Mouse (Mus musculus): ENCODE data around the gene Lrrc74a. TPM values are rescaled to one million over a fixed set of nuclear protein-coding genes. Genes with fewer than 3 reads are reported as not detected.

The Lrrc74a gene
- polyA plus RNA-seq, 1 experiment from 2014 or later: not detected

- H3K4me2 ChIP-seq: no peak overlapping the region
- no peak for ATAC-seq (ENCODE audit: insufficient read depth)
- no peaks in the 10 kb centered on the region for H3K36me3 ChIP-seq (replicated peaks)
- WGBS (ENCODE audit: insufficient replicate concordance): 69% methylated on average over 5 of the region's 5 CpGs
- no peak overlapping the region for H3K9ac ChIP-seq
- H3K27me3 ChIP-seq: peaks cover 9% of the 10 kb centered on the region; the same call in 1 of the 2 replicates
- no peak overlapping the region for H3K27ac ChIP-seq (replicated peaks)
- H3K9me3 ChIP-seq (replicated peaks): no peaks in the 10 kb centered on the region
- no peak overlapping the region for H3K4me3 ChIP-seq (replicated peaks)
- peaks cover 10% of the 10 kb centered on the region for H3K4me1 ChIP-seq (replicated peaks)
Measured at GRCm38 (mm10) chr12:86721453-86721852, 12.7 kb upstream of the Lrrc74a start.

GRCm38 (mm10) chr12:86724300-86724699 lies 9.9 kb upstream of the Lrrc74a start:
- no peak overlapping the region for H3K27ac ChIP-seq (replicated peaks)
- WGBS (ENCODE audit: insufficient replicate concordance): 70% methylated on average over 2 of the region's 2 CpGs

GRCm38 (mm10) chr12:86725706-86726105 lies 8.5 kb upstream of the Lrrc74a start:
- under 1% methylated on average over 19 of the region's 19 CpGs for WGBS (ENCODE audit: insufficient replicate concordance)
- ATAC-seq (ENCODE audit: insufficient read depth): peak; percentile 58
- H3K27ac ChIP-seq (replicated peaks): no peak overlapping the region

More at GRCm38 (mm10) chr12:86724300-86724699, 9.9 kb upstream of the Lrrc74a start:
- H3K27me3 ChIP-seq: peaks cover 9% of the 10 kb centered on the region; the same call in 1 of the 2 replicates
- H3K36me3 ChIP-seq (replicated peaks): no peaks in the 10 kb centered on the region
- no peak overlapping the region for H3K4me2 ChIP-seq
- no peak overlapping the region for H3K4me3 ChIP-seq (replicated peaks)
- no peak for ATAC-seq (ENCODE audit: insufficient read depth)
- no peaks in the 10 kb centered on the region for H3K9me3 ChIP-seq (replicated peaks)
- H3K9ac ChIP-seq: no peak overlapping the region
- H3K4me1 ChIP-seq (replicated peaks): peaks cover 10% of the 10 kb centered on the region

GRCm38 (mm10) chr12:86726120-86726640 lies 8.0 kb upstream of the Lrrc74a start, which contains the start of gene Angel1:
Gene Angel1, minus strand, starts transcription at chr12:86726460.
- peak within 1 kb of the TSS; percentile 66 for H3K4me3 ChIP-seq (replicated peaks)
- H3K36me3 ChIP-seq (replicated peaks): no peaks in the 10 kb centered on the region
- no peak within 1 kb of the TSS for H3K27ac ChIP-seq (replicated peaks)
- H3K9me3 ChIP-seq (replicated peaks): no peaks in the 10 kb centered on the region
- under 1% methylated on average over 44 of the region's 44 CpGs for WGBS (ENCODE audit: insufficient replicate concordance)
- H3K27me3 ChIP-seq: peaks cover 9% of the 10 kb centered on the region; the same call in 1 of the 2 replicates
- H3K9ac ChIP-seq: peak within 1 kb of the TSS; percentile 54
- H3K4me1 ChIP-seq (replicated peaks): peaks cover 10% of the 10 kb centered on the region
- peak; percentile 97 for ATAC-seq (ENCODE audit: insufficient read depth)
- H3K4me2 ChIP-seq: peak within 1 kb of the TSS; percentile 98

More at GRCm38 (mm10) chr12:86725706-86726105, 8.5 kb upstream of the Lrrc74a start:
- Histone ChIP-seq H3K36me3 (replicated peaks) (no peaks in the 10 kb centered on the region), H3K4me3 (replicated peaks) (peak overlapping the region; percentile 66), H3K4me2 (peak overlapping the region; percentile 98), H3K9ac (peak overlapping the region; percentile 54), H3K4me1 (replicated peaks) (peaks cover 10% of the 10 kb centered on the region), H3K9me3 (replicated peaks) (no peaks in the 10 kb centered on the region), H3K27me3 (peaks cover 9% of the 10 kb centered on the region; the same call in 1 of the 2 replicates)

GRCm38 (mm10) chr12:86761036-86761435 lies 26.9 kb downstream of the Lrrc74a start:
- H3K9ac ChIP-seq: no peak overlapping the region
- no peak overlapping the region for H3K4me3 ChIP-seq (replicated peaks)
- H3K4me2 ChIP-seq: no peak overlapping the region
- no peak overlapping the region for H3K27ac ChIP-seq (replicated peaks)
- H3K4me1 ChIP-seq (replicated peaks): no peaks in the 10 kb centered on the region
- H3K27me3 ChIP-seq: no peaks in the 10 kb centered on the region; the same call in 1 of the 2 replicates
- no peaks in the 10 kb centered on the region for H3K36me3 ChIP-seq (replicated peaks)
- WGBS (ENCODE audit: insufficient replicate concordance): 55% methylated on average over 13 of the region's 13 CpGs
- ATAC-seq (ENCODE audit: insufficient read depth): no peak
- no peaks in the 10 kb centered on the region for H3K9me3 ChIP-seq (replicated peaks)

- H3K9ac ChIP-seq: no peak overlapping the region
- no peak for ATAC-seq (ENCODE audit: insufficient read depth)
- no peak overlapping the region for H3K27ac ChIP-seq (replicated peaks)
- H3K36me3 ChIP-seq (replicated peaks): no peaks in the 10 kb centered on the region
- no peaks in the 10 kb centered on the region for H3K9me3 ChIP-seq (replicated peaks)
- no peaks in the 10 kb centered on the region; the same call in 1 of the 2 replicates for H3K27me3 ChIP-seq
- no peak overlapping the region for H3K4me3 ChIP-seq (replicated peaks)
- 43% methylated on average over 6 of the region's 6 CpGs for WGBS (ENCODE audit: insufficient replicate concordance)
- H3K4me2 ChIP-seq: no peak overlapping the region
- H3K4me1 ChIP-seq (replicated peaks): no peaks in the 10 kb centered on the region
Measured at GRCm38 (mm10) chr12:86764060-86764459, 29.9 kb downstream of the Lrrc74a start.

GRCm38 (mm10) chr12:86766467-86766866 lies 32.3 kb downstream of the Lrrc74a start:
- ATAC-seq (ENCODE audit: insufficient read depth): no peak
- H3K36me3 ChIP-seq (replicated peaks): no peaks in the 10 kb centered on the region
- no peak overlapping the region for H3K27ac ChIP-seq (replicated peaks)
- H3K4me3 ChIP-seq (replicated peaks): no peak overlapping the region
- no peaks in the 10 kb centered on the region for H3K27me3 ChIP-seq
- 61% methylated on average over 8 of the region's 8 CpGs for WGBS (ENCODE audit: insufficient replicate concordance)
- no peak overlapping the region for H3K4me2 ChIP-seq
- no peak overlapping the region for H3K9ac ChIP-seq
- no peaks in the 10 kb centered on the region for H3K9me3 ChIP-seq (replicated peaks)
- H3K4me1 ChIP-seq (replicated peaks): no peaks in the 10 kb centered on the region

GRCm38 (mm10) chr12:86767868-86768631 lies 33.9 kb downstream of the Lrrc74a start:
- Histone ChIP-seq H3K36me3 (replicated peaks) (no peaks in the 10 kb centered on the region), H3K27me3 (no peaks in the 10 kb centered on the region), H3K9me3 (replicated peaks) (no peaks in the 10 kb centered on the region), H3K4me3 (replicated peaks) (no peak overlapping the region), H3K9ac (no peak overlapping the region), H3K4me2 (no peak overlapping the region), H3K4me1 (replicated peaks) (no peaks in the 10 kb centered on the region), H3K27ac (replicated peaks) (no peak overlapping the region)
- no peak for ATAC-seq (ENCODE audit: insufficient read depth)
- WGBS (ENCODE audit: insufficient replicate concordance): 37% methylated on average over 20 of the region's 20 CpGs

- no peaks in the 10 kb centered on the region for H3K4me1 ChIP-seq (replicated peaks)
- 28% methylated on average over 4 of the region's 4 CpGs for WGBS (ENCODE audit: insufficient replicate concordance)
- H3K27me3 ChIP-seq: no peaks in the 10 kb centered on the region
- H3K4me3 ChIP-seq (replicated peaks): no peak overlapping the region
- ATAC-seq (ENCODE audit: insufficient read depth): no peak
- H3K9me3 ChIP-seq (replicated peaks): no peaks in the 10 kb centered on the region
- H3K9ac ChIP-seq: no peak overlapping the region
- H3K27ac ChIP-seq (replicated peaks): no peak overlapping the region
- H3K4me2 ChIP-seq: no peak overlapping the region
- H3K36me3 ChIP-seq (replicated peaks): no peaks in the 10 kb centered on the region
Measured at GRCm38 (mm10) chr12:86768986-86769580, 34.9 kb downstream of the Lrrc74a start.

GRCm38 (mm10) chr12:86769819-86770218 lies 35.6 kb downstream of the Lrrc74a start:
- no peak overlapping the region for H3K9ac ChIP-seq
- ATAC-seq (ENCODE audit: insufficient read depth): no peak
- no peaks in the 10 kb centered on the region for H3K9me3 ChIP-seq (replicated peaks)
- no peak overlapping the region for H3K27ac ChIP-seq (replicated peaks)
- H3K4me1 ChIP-seq (replicated peaks): no peaks in the 10 kb centered on the region
- H3K4me3 ChIP-seq (replicated peaks): no peak overlapping the region
- no peak overlapping the region for H3K4me2 ChIP-seq
- no peaks in the 10 kb centered on the region for H3K27me3 ChIP-seq
- H3K36me3 ChIP-seq (replicated peaks): no peaks in the 10 kb centered on the region

GRCm38 (mm10) chr12:86770261-86770670 lies 36.1 kb downstream of the Lrrc74a start:
- Histone ChIP-seq H3K4me1 (replicated peaks) (no peaks in the 10 kb centered on the region), H3K9ac (no peak overlapping the region), H3K4me3 (replicated peaks) (no peak overlapping the region), H3K27me3 (no peaks in the 10 kb centered on the region), H3K4me2 (no peak overlapping the region), H3K36me3 (replicated peaks) (no peaks in the 10 kb centered on the region), H3K9me3 (replicated peaks) (no peaks in the 10 kb centered on the region), H3K27ac (replicated peaks) (no peak overlapping the region)
- WGBS (ENCODE audit: insufficient replicate concordance): 25% methylated on average over 4 of the region's 4 CpGs
- ATAC-seq (ENCODE audit: insufficient read depth): no peak

Data from liver, embryonic 15.5 days (tissue).